Mouse (Mus musculus) hindbrain, embryonic 15.5 days (tissue): ENCODE measurements at regions not wholly inside any gene's neighbourhood (a gene's known extent, or its start where the extent isn't known, plus 50 kb on each side); places are given as distances from the start of the nearest gene placed in this dataset.

Experiments
- ATAC-seq: fragments of 200-750 bp; cut with Nextera tagmentation; 2 replicates; pipeline ENCODE4 v1.8.0; 2017; ENCODE audit warnings: low read depth, moderate number of reproducible peaks, moderate TSS enrichment; ENCODE audit not compliant: low FRiP score
- H3K27ac ChIP-seq: fragments of 300-500 bp; sonication (generic); replicated peaks from 2 replicates; pipeline ENCODE4 v1.5.1; 2015; ENCODE audit warnings: mild to moderate bottlenecking, inconsistent platforms
- H3K27me3 ChIP-seq: fragments of 300-500 bp; sonication (generic); 2 replicates; pipeline ENCODE4 v1.6.1; 2015; ENCODE audit warnings: control low read depth, inconsistent platforms
- H3K36me3 ChIP-seq: fragments of 300-500 bp; sonication (generic); 2 replicates; pipeline ENCODE4 v1.6.1; 2015; ENCODE audit warnings: control low read depth, inconsistent platforms
- H3K4me1 ChIP-seq: fragments of 300-500 bp; sonication (generic); replicated peaks from 2 replicates; pipeline ENCODE4 v1.6.1; 2015; ENCODE audit warnings: control low read depth, inconsistent platforms
- H3K4me2 ChIP-seq: fragments of 300-500 bp; sonication (generic); 2 replicates; pipeline ENCODE4 v1.6.1; 2015; ENCODE audit warnings: moderate library complexity, mild to moderate bottlenecking, inconsistent platforms
- H3K4me3 ChIP-seq: fragments of 300-500 bp; sonication (generic); 2 replicates; pipeline ENCODE4 v1.5.1; 2015; ENCODE audit warnings: mild to moderate bottlenecking, inconsistent platforms
- H3K9ac ChIP-seq: fragments of 300-500 bp; sonication (generic); 2 replicates; pipeline ENCODE4 v1.6.1; 2015; ENCODE audit warnings: inconsistent platforms
- H3K9me3 ChIP-seq: fragments of 300-500 bp; sonication (generic); 2 replicates; pipeline ENCODE4 v1.6.1; 2016; ENCODE audit warnings: control low read depth, inconsistent platforms
- WGBS: fragments of 180-500 bp; shearing (Covaris S2); methylation state at CpG from one replicate; pipeline ENCODE4 v1.1.7; 2015; 5-methylcytosine and 5-hydroxymethylcytosine counted together

GRCm38 (mm10) chr16:80083035-80083434 is 992.1 kb upstream of the Tmprss15 start:
- WGBS, result 94% methylated on average over 2 of the region's 2 CpGs
- H3K36me3 ChIP-seq, result no peaks in the 10 kb centered on the region

GRCm38 (mm10) chr16:80073675-80074074 is 982.8 kb upstream of the Tmprss15 start:
- Histone ChIP-seq H3K27ac (no peak overlapping the region), H3K36me3 (no peaks in the 10 kb centered on the region), H3K27me3 (no peaks in the 10 kb centered on the region), H3K4me1 (0 out of 2 replicates have a peak, but pooled peaks cover 3% of the 10 kb centered on the region), H3K4me3 (no peak overlapping the region), H3K9me3 (no peaks in the 10 kb centered on the region), H3K4me2 (no peak overlapping the region), H3K9ac (no peak overlapping the region)
- ATAC-seq, result peak; percentile 68
- WGBS, result 33% methylated on average over 3 of the region's 3 CpGs

More at GRCm38 (mm10) chr16:80083035-80083434, 992.1 kb upstream of the Tmprss15 start:
- no peak overlapping the region for H3K4me2 ChIP-seq
- H3K9ac ChIP-seq, result no peak overlapping the region
- ATAC-seq, result no peak
- no peak overlapping the region for H3K4me3 ChIP-seq
- no peak overlapping the region for H3K27ac ChIP-seq
- H3K4me1 ChIP-seq, result no peaks in the 10 kb centered on the region
- no peaks in the 10 kb centered on the region for H3K9me3 ChIP-seq
- H3K27me3 ChIP-seq, result no peaks in the 10 kb centered on the region
